Mouse (Mus musculus) megakaryocyte-erythroid progenitor cell, adult 5-6 weeks (primary cell): ENCODE measurements around the gene Coq6. TPM values are rescaled to one million over a fixed set of nuclear protein-coding genes. Genes with fewer than 3 reads are reported as not detected.
A peak's percentile ranks its signal among the peaks of the same experiment; 100 is the strongest.

Experiments
- ATAC-seq: replicated peaks from 2 replicates; pipeline ENCODE4 v1.8.0; 2016; ENCODE audit warnings: mild to moderate bottlenecking, inconsistent platforms; ENCODE audit not compliant: severe bottlenecking, poor library complexity, low FRiP score, low TSS enrichment
- total RNA-seq, 2 experiments: library from RNA; stranded (forward) in 1 of 2; stranded (reverse) in 1 of 2; fragments of 200-1000, 215-1000 nt in 1 of 2; fragments of >200 nt in 1 of 2; fragmentation: Nextera tagmentation in 1 of 2; gene quantifications; 2 replicates each; pipeline ENCODE4 v1.2.3; 2014 to 2017

Gene Coq6
- total RNA-seq (2014; fragmentation: Nextera tagmentation) (24.5 and 55.2 TPM in 2 replicates), total RNA-seq (2017) (24.3 and 40.0 TPM in 2 replicates)

GRCm38 (mm10) chr12:84361555-84362489, at the start of gene Coq6, which contains the start of gene Fam161b:
Gene Coq6, plus strand, starts transcription at chr12:84361657.
Gene Fam161b, minus strand, starts transcription at chr12:84361833.
- ATAC-seq: peak; percentile 93

- no peak for ATAC-seq
Observed at GRCm38 (mm10) chr12:84316006-84316405, 45.5 kb upstream of the Coq6 start.

DNA sequence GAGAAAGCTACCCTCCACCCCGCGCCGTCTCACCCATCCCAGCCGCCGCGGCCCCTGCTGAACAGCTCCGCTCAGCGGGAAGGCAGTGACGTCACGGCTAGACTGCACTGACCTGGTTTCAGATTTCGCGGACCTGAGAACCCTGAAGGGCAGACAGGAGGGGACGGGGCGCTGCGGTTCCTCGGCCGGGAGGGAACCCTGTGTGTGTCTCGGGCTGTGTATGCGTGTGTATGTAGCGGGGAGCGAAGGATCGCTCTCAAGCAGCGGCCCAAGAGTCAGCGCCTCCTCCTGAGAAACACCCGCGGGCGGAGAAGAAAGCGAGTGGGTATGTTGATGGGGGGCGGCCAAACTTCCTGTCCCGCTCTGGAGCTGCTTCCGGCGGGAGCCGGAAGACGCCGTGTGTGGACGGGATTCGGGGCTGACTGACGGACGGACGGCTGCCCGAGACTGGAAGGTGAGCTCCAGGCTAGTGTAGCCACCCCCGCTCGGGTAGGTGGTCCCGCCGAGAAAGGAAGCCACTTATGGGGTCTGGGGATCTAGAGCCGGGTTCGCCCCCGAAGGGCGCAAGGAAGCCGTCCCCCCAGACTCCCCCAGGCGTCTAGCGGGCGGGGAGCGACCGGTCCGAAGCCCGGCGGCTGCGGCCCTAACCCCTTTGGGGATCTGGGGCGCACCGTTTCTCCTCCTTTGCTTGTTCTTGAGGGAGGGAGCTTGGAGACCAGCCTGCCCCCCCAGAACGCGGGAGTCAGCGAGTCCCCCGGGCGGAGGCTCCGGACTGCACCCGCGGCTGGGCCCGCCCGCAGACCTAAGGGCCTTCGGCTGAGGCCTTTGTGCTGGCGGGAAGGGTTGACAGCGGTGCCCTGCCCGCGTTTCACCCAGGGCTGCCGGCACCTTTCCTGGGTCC, 44.5 kb upstream of the Coq6 start, which contains the start of gene Zfp410:
Gene Zfp410, plus strand, starts transcription at position 132 of the 901 bp plus-strand sequence.
- peak; percentile 84 for ATAC-seq

DNA sequence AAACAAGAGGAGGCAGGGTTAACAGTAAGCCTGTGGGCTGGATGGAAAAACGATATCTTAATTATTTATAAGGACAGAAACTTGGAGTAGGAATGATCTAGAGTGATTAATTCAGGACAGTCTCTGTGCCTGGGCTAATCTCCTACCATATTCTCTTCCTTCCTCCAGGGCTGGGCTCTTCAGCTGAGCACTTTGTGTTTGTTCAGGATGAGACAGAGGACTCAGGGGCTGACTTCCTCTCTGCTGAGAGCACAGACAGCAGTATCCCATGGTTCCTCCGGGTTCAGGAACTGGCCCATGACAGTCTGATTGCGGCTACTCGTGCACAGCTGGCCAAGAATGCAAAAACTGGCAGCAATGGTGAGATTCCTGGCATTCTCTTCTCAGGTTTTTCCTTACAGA, 34.3 kb upstream of the Coq6 start:
- ATAC-seq: no peak

DNA sequence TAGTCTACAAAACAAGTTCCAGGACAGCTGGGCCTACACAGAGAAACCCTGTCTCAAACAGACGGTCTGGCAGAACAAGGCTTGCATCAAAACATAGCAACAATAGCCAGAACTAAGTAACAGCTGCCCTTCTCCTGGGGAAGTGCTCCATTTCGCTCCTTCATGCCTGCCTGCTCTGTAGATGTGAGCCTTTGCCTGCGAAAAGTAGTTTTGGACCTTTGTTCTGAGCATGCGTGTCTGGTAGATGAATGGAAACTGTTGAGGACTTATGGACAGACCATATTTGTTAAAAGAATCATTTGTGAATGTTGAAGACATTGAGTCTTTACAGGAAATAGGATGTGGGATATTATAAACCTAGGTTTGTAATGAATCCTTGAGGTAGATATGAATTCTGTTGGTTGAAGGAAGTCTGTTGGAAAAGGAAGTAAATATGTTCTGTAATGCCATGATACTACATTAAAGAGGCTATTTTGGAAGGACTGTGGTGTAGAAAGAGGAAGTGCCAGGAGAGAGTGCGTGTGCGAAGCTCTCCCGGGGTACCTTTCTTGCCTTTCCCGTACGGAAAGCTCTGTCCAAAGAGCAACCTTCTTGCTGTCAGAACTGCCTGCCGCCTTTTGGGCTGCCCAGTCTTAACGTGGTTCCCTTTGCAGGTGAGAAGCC, 24.4 kb upstream of the Coq6 start:
- no peak for ATAC-seq

DNA sequence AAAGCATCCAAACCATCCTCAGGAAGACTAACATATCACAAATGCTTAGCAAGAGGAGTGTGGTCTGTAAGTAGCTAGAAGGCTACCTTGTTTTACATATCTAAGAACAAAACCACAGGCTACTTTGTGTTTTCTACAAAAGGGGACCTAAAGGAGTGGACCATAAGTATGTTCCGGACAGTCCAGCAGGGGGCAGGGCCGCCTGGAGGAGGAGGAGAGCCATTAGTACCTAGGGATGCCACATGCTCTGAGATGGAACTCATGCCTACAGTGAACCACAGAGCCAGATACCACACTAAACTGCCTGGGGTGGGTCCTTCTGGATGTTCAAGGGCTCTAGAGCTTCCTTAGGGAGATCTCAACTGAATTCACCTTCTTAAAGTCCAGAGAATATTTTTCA, 14.3 kb upstream of the Coq6 start:
- ATAC-seq: peak; percentile 80; the same call in 1 of the 2 replicates

GRCm38 (mm10) chr12:84358699-84359098, 2.8 kb upstream of the Coq6 start:
- ATAC-seq: peak; percentile 53; the same call in 1 of the 2 replicates

- no peak for ATAC-seq
Observed at GRCm38 (mm10) chr12:84362872-84363271, 1.4 kb downstream of the Coq6 start.

GRCm38 (mm10) chr12:84364291-84364690, 2.8 kb downstream of the Coq6 start:
- no peak for ATAC-seq

GRCm38 (mm10) chr12:84365137-84365536, 3.7 kb downstream of the Coq6 start:
- ATAC-seq: no peak

DNA sequence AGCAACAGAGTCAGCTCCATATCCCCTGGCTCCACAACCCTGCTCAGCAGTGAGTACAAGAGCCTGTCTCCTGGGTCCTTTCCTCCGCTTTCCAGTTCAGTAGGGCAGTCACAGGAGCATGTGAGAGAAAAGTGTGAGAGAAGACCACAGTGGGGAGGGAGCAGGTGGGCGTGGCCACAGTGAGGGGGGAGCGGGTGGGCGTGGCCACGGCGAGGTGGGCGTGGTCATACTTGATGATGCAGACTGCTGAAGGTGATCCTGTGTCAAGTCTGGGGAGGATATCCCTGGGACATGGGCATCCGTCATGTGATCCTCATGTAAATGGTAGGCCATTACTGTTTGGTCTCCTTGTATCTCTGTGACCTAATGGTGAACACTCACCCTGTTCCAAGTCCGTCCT, 5.5 kb downstream of the Coq6 start:
- no peak for ATAC-seq

DNA sequence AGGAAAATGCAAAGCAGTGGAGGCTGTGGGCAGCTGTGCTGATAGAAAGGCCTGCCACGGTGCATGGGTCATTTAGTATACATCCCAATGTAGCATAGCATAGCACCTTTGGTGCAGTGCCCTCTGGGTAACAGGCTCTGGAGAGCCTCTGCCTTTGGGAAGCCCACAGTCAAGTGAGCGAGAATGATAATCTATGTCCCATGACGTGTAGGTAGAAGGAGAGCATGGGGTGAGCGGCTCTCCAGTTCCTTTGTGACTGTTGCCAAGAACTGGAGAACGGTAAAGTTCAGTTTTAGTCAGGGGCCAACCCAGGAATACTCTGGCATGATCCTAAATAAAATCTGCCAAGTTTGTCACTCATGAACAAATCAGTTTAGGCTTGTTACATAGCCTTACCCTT, 10.2 kb downstream of the Coq6 start:
- ATAC-seq: no peak

- ATAC-seq: no peak
Observed at GRCm38 (mm10) chr12:84373831-84374481, 12.5 kb downstream of the Coq6 start.

DNA sequence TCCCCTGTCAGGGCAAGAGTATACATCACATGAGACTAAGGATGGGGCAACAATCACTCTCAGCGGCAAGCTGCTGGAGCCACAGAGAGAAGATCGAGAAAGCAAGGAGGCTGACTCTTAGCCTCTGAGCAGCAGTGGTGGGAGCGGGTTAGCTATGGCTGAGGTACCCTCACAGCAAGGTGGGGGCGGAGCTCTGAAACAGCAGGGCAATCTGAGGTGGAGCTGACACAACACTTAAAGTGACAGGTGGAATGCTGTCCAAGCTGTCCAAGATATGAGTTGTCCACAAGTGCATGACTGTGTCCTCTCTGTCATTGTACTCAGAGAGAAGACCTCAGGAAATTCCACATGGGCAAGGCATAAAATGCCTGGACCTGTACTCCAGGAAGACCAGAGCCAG, 20.9 kb downstream of the Coq6 start:
- no peak for ATAC-seq

DNA sequence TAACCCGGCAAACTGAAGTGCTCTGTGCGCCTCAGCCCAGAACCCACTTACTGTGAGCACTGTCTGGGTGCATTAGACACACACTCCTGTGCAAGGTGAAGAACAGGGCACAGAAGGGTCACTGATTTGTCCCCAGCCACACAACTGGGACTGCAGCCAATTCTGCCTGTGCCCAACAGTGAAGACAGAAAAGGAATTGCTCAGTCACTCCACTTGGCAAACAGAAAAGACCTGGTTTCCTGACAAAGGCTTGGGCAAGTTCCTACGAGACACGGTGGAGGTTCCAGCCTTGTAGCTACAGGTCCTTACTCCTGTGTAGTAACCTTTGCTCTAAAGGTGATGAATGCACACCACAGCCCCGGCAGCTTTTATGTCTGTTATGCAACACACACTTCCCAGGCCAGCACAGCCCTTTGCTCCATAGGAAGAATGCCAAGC, 23.2 kb downstream of the Coq6 start:
- peak; percentile 37 for ATAC-seq

GRCm38 (mm10) chr12:84385408-84385807, 24.0 kb downstream of the Coq6 start:
- ATAC-seq: no peak

DNA sequence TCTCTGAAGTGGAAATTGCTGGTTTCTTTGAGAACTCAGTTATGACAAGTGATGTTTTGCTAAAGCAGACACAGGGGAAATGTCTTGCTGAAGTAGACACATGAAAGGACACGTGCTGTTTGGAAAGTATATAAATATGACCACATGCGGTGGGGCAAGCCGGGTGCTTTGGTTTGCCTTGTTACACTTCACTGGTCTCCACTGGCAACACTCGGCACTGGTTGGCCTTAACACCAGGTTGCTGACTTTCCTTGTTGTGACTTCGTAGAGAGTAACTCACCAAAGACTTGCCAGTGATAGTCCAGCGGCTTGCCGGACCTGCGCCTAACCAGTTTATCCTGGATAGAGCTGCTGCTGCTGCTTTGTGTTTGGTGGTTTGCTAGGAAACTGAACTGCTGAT, 26.6 kb downstream of the Coq6 start:
- ATAC-seq: no peak

DNA sequence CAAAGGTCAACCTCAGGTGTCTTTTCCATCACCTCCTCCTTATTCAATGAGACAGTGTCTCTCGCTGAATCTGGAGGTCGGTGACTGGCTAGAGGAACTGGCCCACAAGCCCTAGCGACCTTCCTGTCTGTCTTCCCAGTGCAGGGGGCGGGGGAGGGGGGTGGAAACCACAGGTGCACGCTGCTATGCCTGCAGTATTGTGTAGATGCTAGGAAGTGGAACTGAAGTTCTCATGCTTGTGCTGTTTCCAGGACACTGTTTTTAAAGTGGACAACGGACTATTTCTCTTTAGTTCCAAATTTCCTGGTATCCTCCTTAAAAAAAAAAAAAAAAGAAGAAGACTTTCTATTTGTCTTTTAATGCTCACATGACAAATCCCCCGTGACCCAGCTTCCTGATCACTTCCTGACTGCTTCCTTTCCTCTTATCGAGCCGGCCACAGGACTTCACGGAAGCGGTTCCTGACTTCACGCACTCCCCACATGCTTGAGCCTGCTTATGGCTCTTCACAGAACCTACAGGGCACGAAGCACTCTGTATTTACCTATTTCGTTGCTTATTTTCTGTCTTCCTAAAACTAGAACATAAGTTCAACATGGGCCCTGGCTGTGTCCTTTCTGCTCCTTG, 27.4 kb downstream of the Coq6 start:
- peak; percentile 12; the same call in 1 of the 2 replicates for ATAC-seq
